Mouse (Mus musculus) ES-Bruce4 (cell line): ENCODE results near the gene Pinlyp. TPM values are rescaled to one million over a fixed set of nuclear protein-coding genes. Genes with fewer than 3 reads are reported as not detected.

Experiments
- H3K27ac ChIP-seq: 2 replicates; pipeline ENCODE4 v1.5.1; 2012; ENCODE audit warnings: low read length, inconsistent platforms; ENCODE audit not compliant: insufficient read depth
- H3K27me3 ChIP-seq: 2 replicates; pipeline ENCODE4 v1.6.1; 2012; ENCODE audit warnings: mild to moderate bottlenecking, low read length, inconsistent platforms; ENCODE audit not compliant: control insufficient read depth, poor library complexity, insufficient read depth, severe bottlenecking
- H3K36me3 ChIP-seq: 2 replicates; pipeline ENCODE4 v1.6.1; 2012; ENCODE audit warnings: inconsistent platforms, mild to moderate bottlenecking, low read length, moderate library complexity; ENCODE audit not compliant: control insufficient read depth, poor library complexity, insufficient read depth, severe bottlenecking
- H3K4me1 ChIP-seq: one replicate; pipeline ENCODE4 v1.8.1; 2011; ENCODE audit warnings: low read length; ENCODE audit not compliant: control insufficient read depth, insufficient read depth
- H3K4me3 ChIP-seq: 2 replicates; pipeline ENCODE4 v1.5.1; 2011; ENCODE audit warnings: low read depth, mild to moderate bottlenecking, low read length
- H3K9ac ChIP-seq: 2 replicates; pipeline ENCODE4 v1.6.1; 2012; ENCODE audit warnings: low read depth, mild to moderate bottlenecking, inconsistent platforms; ENCODE audit not compliant: poor library complexity, severe bottlenecking
- H3K9me3 ChIP-seq: replicated peaks from 2 replicates; pipeline ENCODE4 v1.6.1; 2012; ENCODE audit warnings: mild to moderate bottlenecking, low read length, inconsistent platforms; ENCODE audit not compliant: control insufficient read depth, poor library complexity, insufficient read depth, severe bottlenecking
- CTCF ChIP-seq: IDR thresholded peaks from one replicate; pipeline ENCODE4 v1.8.1; 2011; ENCODE audit warnings: low read depth, low read length
- EP300 ChIP-seq: IDR thresholded peaks from 2 replicates; pipeline ENCODE4 v1.6.1; 2011; ENCODE audit warnings: low read depth, low read length; ENCODE audit not compliant: insufficient read depth
- POLR2A ChIP-seq: IDR thresholded peaks from one replicate; pipeline ENCODE4 v1.8.1; 2011; ENCODE audit warnings: low read length; ENCODE audit not compliant: insufficient read depth
- polyA plus RNA-seq: library from polyadenylated mRNA; stranded (reverse); fragments of >200 nt; gene quantifications from 2 replicates; pipeline ENCODE4 v1.2.4, GENCODE M21; 2011; ENCODE audit warnings: low read depth; ENCODE audit not compliant: missing spikeins, insufficient read depth, insufficient read length

Gene Pinlyp
- polyA plus RNA-seq, 1 experiment: not detected

- peak overlapping the region; percentile 84 for H3K9ac ChIP-seq
- peaks cover 2% of the 10 kb centered on the region for H3K4me1 ChIP-seq
- 0 out of 2 replicates have a peak overlapping the region, but pooled peaks have one; percentile 2 for H3K4me3 ChIP-seq
- H3K9me3 ChIP-seq: no peaks in the 10 kb centered on the region
- H3K36me3 ChIP-seq: no peaks in the 10 kb centered on the region
- no peak for TF ChIP-seq CTCF
- TF ChIP-seq EP300: no peak
- no peak for TF ChIP-seq POLR2A
- H3K27me3 ChIP-seq: no peaks in the 10 kb centered on the region
- H3K27ac ChIP-seq: peak overlapping the region; percentile 84
Observed at GRCm38 (mm10) chr7:24506065-24506459, 39.9 kb downstream of the Pinlyp start.

GRCm38 (mm10) chr7:24505447-24506064 lies 40.4 kb downstream of the Pinlyp start:
- TF ChIP-seq CTCF (no peak), EP300 (0 out of 2 replicates have a peak, but pooled peaks have one; percentile 59)
- no peaks in the 10 kb centered on the region for H3K36me3 ChIP-seq
- H3K4me1 ChIP-seq: peaks cover 2% of the 10 kb centered on the region
- no peak overlapping the region for H3K9ac ChIP-seq
- H3K27me3 ChIP-seq: no peaks in the 10 kb centered on the region
- peak overlapping the region; percentile 2; the same call in 1 of the 2 replicates for H3K4me3 ChIP-seq
- H3K9me3 ChIP-seq: no peaks in the 10 kb centered on the region
- peak overlapping the region; percentile 84 for H3K27ac ChIP-seq

GRCm38 (mm10) chr7:24504868-24505267 lies 41.0 kb downstream of the Pinlyp start:
- H3K27ac ChIP-seq: peak overlapping the region; percentile 84
- H3K9me3 ChIP-seq: no peaks in the 10 kb centered on the region
- H3K27me3 ChIP-seq: no peaks in the 10 kb centered on the region
- H3K4me1 ChIP-seq: peaks cover 2% of the 10 kb centered on the region
- H3K4me3 ChIP-seq: no peak overlapping the region
- H3K9ac ChIP-seq: no peak overlapping the region
- TF ChIP-seq EP300 (peak; percentile 59; the same call in 1 of the 2 replicates), CTCF (no peak), POLR2A (no peak)
- H3K36me3 ChIP-seq: no peaks in the 10 kb centered on the region

- Histone ChIP-seq H3K9ac (no peak overlapping the region), H3K36me3 (no peaks in the 10 kb centered on the region), H3K9me3 (no peaks in the 10 kb centered on the region), H3K27ac (no peak overlapping the region), H3K27me3 (no peaks in the 10 kb centered on the region), H3K4me1 (peaks cover 2% of the 10 kb centered on the region), H3K4me3 (no peak overlapping the region)
- TF ChIP-seq CTCF (no peak), POLR2A (no peak), EP300 (no peak)
Observed at GRCm38 (mm10) chr7:24504004-24504403, 41.9 kb downstream of the Pinlyp start.

- Histone ChIP-seq H3K9me3 (no peaks in the 10 kb centered on the region), H3K4me1 (peaks cover 4% of the 10 kb centered on the region), H3K27me3 (no peaks in the 10 kb centered on the region), H3K9ac (no peak overlapping the region), H3K36me3 (no peaks in the 10 kb centered on the region), H3K4me3 (no peak overlapping the region), H3K27ac (no peak overlapping the region)
- TF ChIP-seq POLR2A (no peak), EP300 (no peak), CTCF (peak; percentile 91)
Observed at GRCm38 (mm10) chr7:24501492-24501891, 44.4 kb downstream of the Pinlyp start.

- H3K9ac ChIP-seq: no peak overlapping the region
- H3K27me3 ChIP-seq: no peaks in the 10 kb centered on the region
- no peak overlapping the region for H3K27ac ChIP-seq
- no peaks in the 10 kb centered on the region for H3K9me3 ChIP-seq
- TF ChIP-seq EP300 (no peak), CTCF (peak; percentile 64)
- no peak overlapping the region for H3K4me3 ChIP-seq
- peaks cover 4% of the 10 kb centered on the region for H3K4me1 ChIP-seq
- H3K36me3 ChIP-seq: no peaks in the 10 kb centered on the region
Observed at GRCm38 (mm10) chr7:24500929-24501328, 45.0 kb downstream of the Pinlyp start.
